Mouse (Mus musculus) left cerebral cortex, adult 11 months (tissue): ENCODE results near the gene Nid2.

Experiments used
- DNase-seq: peaks from one replicate; pipeline ENCODE4 v3.0.0; 2022; ENCODE audit warnings: low spot score

Gene Nid2

DNA sequence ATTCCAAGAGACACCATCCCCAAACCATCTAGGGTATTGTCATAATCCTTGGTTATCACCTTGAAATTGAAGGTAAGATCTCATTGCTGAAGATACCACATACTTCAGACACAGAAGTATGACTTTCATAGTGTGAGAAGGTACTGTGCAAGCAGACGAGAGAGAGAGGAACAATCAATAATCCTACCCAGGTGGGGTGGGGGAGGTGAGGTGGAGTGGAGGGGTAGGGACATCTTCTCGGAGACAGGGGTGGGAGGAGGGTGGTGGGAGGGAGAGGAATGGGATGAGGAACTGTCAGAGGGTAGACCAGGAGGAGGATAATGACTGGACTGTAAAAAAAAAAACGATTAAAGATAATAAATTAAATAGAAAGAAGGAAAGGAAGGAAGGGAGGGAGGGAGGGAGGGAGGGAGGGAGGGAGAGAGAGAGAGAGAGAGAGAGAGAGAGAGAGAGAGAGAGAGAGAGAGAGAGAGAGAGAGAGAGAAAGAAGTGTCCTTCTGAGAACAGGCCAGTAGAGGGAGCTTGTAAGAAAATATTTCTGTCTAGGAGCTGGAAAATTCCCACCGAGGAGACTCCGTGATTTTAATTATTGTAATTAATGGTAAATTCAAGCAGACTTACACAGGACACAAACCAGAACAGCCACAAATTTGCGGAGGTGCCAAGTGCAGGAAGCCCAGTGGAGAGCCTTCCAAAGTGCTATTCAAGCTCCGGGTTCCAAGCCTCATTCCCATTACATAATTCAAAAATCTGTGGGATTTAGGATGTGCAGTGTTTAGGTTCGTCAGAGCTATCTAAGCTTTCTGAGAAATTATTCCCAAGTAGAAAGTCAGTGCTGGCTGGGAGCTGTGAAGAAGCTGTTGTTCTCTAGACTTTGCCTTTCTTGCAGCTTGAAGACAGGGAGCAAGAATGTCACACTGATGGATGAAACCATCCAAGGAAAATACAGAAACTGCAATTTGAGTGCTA is 108.0 kb downstream of the Nid2 start:
- DNase-seq, result peak; percentile 43

DNA sequence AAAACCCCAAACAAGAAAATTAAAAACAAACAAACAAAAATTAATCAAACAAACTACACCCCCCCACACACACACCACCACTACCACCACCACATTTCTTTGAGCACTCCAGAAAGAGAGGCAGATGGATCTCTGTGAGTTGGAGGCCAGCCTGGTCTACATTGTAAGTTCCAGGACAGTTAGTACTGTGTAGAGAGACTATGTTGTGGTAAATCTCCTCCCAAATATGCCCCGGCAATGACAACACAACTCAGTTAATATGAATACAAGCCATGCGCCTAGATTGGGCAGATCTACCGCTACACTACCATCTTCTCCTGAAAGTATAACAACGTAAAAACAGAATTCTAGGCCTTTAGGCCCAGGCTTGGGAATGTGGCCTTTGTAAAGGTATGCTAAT is 109.2 kb downstream of the Nid2 start:
- DNase-seq, result no peak
